Mouse (Mus musculus) lung, postnatal 0 days (tissue): ENCODE measurements around the gene Fam69a. TPM values are rescaled to one million over a fixed set of nuclear protein-coding genes. Genes with fewer than 3 reads are reported as not detected.

Source experiments
- ATAC-seq: fragments of 200-750 bp; cut with Nextera tagmentation; 2 replicates; pipeline ENCODE4 v1.8.0; 2017; ENCODE audit warnings: moderate library complexity
- DNase-seq: peaks from one replicate; pipeline ENCODE4 v3.0.0-alpha.2; 2016; ENCODE audit warnings: low spot score
- H3K27ac ChIP-seq: fragments of 300-500 bp; sonication (generic); 2 replicates; pipeline ENCODE4 v1.5.1; 2014; ENCODE audit warnings: antibody characterized with exemption, mild to moderate bottlenecking, low read length, mixed read lengths
- H3K27me3 ChIP-seq: fragments of 300-500 bp; sonication (generic); replicated peaks from 2 replicates; pipeline ENCODE4 v1.6.1; 2014; ENCODE audit warnings: low read length, mixed read lengths; ENCODE audit not compliant: insufficient read depth
- H3K36me3 ChIP-seq: fragments of 300-500 bp; sonication (generic); 2 replicates; pipeline ENCODE4 v1.6.1; 2014; ENCODE audit warnings: low read length, mixed read lengths; ENCODE audit not compliant: insufficient read depth
- H3K4me1 ChIP-seq: fragments of 300-500 bp; sonication (generic); 2 replicates; pipeline ENCODE4 v1.6.1; 2014; ENCODE audit warnings: antibody characterized with exemption, low read depth, low read length, mixed read lengths; ENCODE audit not compliant: insufficient read depth
- H3K4me2 ChIP-seq: fragments of 300-500 bp; sonication (generic); replicated peaks from 2 replicates; pipeline ENCODE4 v1.6.1; 2014; ENCODE audit warnings: low read depth, mild to moderate bottlenecking, low read length, moderate library complexity, mixed read lengths
- H3K4me3 ChIP-seq: fragments of 300-500 bp; sonication (generic); 2 replicates; pipeline ENCODE4 v1.5.1; 2014; ENCODE audit warnings: low read depth, low read length
- H3K9ac ChIP-seq: fragments of 300-500 bp; sonication (generic); replicated peaks from 2 replicates; pipeline ENCODE4 v1.6.1; 2014; ENCODE audit warnings: low read depth, mild to moderate bottlenecking
- H3K9me3 ChIP-seq: fragments of 300-500 bp; sonication (generic); 2 replicates; pipeline ENCODE4 v1.6.1; 2016; ENCODE audit warnings: low read length, mixed read lengths
- CTCF ChIP-seq: IDR thresholded peaks from 2 replicates; pipeline ENCODE4 v1.5.1; 2016; ENCODE audit warnings: antibody characterized with exemption, mild to moderate bottlenecking
- EP300 ChIP-seq: IDR thresholded peaks from 2 replicates; pipeline ENCODE4 v1.6.1; 2016; ENCODE audit warnings: antibody characterized with exemption, mild to moderate bottlenecking, control low read depth
- WGBS: fragments of 180-500 bp; shearing (Covaris S2); extraction: QIAGEN DNeasy Blood & Tissue Kit; methylation state at CpG from one replicate; pipeline ENCODE4 v1.1.7; 2014; 5-methylcytosine and 5-hydroxymethylcytosine counted together
- polyA plus RNA-seq: library from polyadenylated mRNA; unstranded; fragments of >200 nt; fragmentation: Nextera tagmentation; extraction: Ambion mirVana; gene quantifications from 2 replicates; pipeline ENCODE4 v1.2.1, GENCODE M21; 2015

Gene Fam69a
- polyA plus RNA-seq, 1 experiment from 2014 or later = 33.9 TPM

DNA sequence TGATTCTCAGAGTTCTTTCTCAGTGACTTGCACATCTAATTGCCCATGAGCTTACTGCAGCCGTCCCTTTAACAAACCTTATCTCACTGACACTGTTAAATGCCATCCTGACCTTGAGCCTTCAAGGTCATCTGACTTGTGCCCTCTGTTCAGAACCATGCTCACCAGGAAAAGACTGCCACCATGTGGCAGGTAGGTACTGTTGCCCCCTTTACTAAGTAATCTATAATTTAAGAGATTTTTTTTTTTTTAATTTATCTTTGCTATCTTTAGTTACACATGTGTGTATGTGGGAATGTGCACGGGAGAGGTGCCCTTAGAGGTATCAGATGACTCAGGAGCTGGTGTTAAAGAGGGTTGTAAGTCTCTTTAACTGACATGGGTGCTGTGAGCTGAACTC, 18.2 kb upstream of the Fam69a start:
- Histone ChIP-seq H3K4me1 (no peaks in the 10 kb centered on the region), H3K27ac (no peak overlapping the region), H3K36me3 (no peaks in the 10 kb centered on the region), H3K9ac (no peak overlapping the region), H3K4me3 (no peak overlapping the region), H3K9me3 (no peaks in the 10 kb centered on the region), H3K27me3 (no peaks in the 10 kb centered on the region), H3K4me2 (no peak overlapping the region)
- ATAC-seq (0 out of 2 replicates have a peak, but pooled peaks have one; percentile 11), DNase-seq (peak; percentile 53)
- 32% methylated on average over 2 of the region's 2 CpGs for WGBS
- peak; percentile 67 for TF ChIP-seq CTCF
- no peak for TF ChIP-seq EP300

DNA sequence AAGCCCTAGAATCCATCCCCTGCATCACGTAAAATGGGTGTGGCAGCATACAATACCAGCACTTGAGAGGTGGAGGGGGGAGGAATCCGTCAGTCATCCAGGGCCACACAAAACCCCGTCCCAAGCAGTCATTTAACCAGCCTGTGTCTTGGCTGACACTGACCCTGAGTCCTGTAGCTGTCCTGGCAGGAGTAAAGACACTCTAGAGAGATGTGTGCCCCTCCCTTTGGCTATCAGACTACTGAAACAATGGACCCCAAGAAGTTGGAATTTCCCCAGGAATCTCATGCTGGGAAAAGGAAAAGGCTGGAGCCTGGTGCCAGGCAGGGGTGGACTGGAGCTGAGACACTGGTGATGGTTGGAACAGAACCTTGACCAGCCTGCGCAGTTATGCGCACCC, 15.8 kb upstream of the Fam69a start:
- DNase-seq (no peak), ATAC-seq (no peak)
- H3K4me3 ChIP-seq = no peak overlapping the region
- H3K4me2 ChIP-seq = no peak overlapping the region
- no peak overlapping the region for H3K9ac ChIP-seq
- no peaks in the 10 kb centered on the region for H3K4me1 ChIP-seq
- TF ChIP-seq EP300 = no peak
- no peak for TF ChIP-seq CTCF
- H3K27me3 ChIP-seq = no peaks in the 10 kb centered on the region
- no peaks in the 10 kb centered on the region for H3K36me3 ChIP-seq
- WGBS = 51% methylated on average over 5 of the region's 5 CpGs
- H3K9me3 ChIP-seq = no peaks in the 10 kb centered on the region
- no peak overlapping the region for H3K27ac ChIP-seq

DNA sequence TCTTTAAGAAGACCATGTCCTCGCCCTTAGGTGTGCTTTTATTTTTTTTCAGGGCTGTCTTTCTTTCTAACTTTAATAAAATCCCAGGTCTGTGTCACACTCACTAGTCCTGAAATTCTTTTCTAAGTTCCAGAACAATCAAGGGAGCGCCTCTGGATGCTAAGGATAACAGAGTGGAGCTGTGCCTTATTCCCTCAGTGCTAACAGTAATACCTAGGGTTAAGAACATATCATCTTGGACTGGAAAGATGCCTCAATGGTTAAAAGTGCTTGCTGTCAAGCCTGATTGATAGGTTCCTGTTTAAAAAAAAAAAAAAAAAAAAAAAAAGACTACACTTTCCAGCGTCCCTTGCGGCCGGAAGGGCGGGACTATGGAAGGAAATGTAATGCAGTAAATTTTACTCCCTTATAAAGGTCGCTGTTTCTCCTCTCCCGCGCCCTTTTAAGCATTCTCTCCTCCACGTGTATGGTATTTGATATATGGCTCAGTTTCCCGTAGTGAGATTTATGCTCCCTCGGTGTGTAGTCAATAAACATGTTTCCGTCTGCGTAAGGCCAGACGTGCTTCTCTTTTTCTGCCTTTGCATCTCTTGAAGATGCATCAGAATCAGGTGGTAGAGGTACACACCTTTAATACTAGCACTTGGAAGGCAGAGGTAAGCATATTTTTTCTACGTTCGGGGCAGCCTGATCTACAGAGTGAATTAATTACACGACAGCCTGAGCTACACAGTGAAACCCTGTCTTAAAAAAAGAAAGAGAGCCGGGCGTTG, 14.1 kb upstream of the Fam69a start:
- Histone ChIP-seq H3K4me1 (no peaks in the 10 kb centered on the region), H3K36me3 (no peaks in the 10 kb centered on the region), H3K27me3 (no peaks in the 10 kb centered on the region), H3K9me3 (no peaks in the 10 kb centered on the region), H3K4me2 (peak overlapping the region; percentile 61), H3K27ac (no peak overlapping the region), H3K9ac (peak overlapping the region; percentile 33; the same call in 1 of the 2 replicates), H3K4me3 (peak overlapping the region; percentile 47)
- TF ChIP-seq CTCF = no peak
- TF ChIP-seq EP300 = peak; percentile 40; the same call in 1 of the 2 replicates
- DNase-seq (peak; percentile 83), ATAC-seq (peak; percentile 69)
- 14% methylated on average over 20 of the region's 20 CpGs for WGBS

DNA sequence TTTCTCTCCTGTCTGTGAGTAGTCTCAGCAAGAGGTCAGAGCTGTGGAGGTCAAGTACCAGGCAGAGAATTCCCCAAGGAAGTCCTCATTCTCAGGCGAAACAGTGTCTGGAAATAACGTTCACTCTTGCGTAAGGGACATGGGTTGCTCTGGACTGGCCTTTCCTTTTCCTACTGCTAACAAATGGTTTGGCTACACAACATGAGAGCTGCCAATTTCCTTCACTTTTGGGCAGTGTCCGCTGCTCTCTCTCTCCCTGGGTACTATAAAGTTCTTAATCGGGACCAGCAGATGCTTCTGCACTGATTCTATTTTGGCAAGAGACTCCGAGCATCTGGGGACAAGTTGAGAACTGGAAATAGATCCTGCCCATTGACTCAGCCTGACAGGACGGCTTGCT, 10.8 kb upstream of the Fam69a start:
- DNase-seq = peak; percentile 46
- no peaks in the 10 kb centered on the region for H3K27me3 ChIP-seq

DNA sequence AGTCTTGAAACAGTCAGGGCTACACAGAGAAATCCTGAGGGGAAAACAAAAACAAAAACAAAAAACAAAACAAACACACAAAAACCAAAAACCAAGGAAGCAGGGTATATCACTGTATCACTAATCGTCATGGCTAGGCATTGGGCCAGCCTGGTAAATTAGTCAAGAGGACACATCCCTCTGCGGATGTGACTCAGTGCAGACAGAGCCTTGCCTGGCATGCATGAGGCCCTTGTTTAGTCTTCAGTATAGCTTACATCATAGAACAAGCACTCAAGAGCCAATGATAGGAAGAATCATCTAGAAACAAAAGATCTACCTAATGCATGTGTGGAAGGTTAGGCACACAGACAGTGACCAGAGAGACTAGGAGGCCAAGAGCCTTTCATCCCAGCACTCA, 9.1 kb upstream of the Fam69a start:
- H3K4me3 ChIP-seq = no peak overlapping the region

More for the DNA sequence above, 10.8 kb upstream of the Fam69a start:
- H3K4me2 ChIP-seq = no peak overlapping the region
- 42% methylated on average over 7 of the region's 7 CpGs for WGBS
- peak; percentile 50 for ATAC-seq
- H3K9ac ChIP-seq = no peak overlapping the region
- H3K9me3 ChIP-seq = no peaks in the 10 kb centered on the region
- TF ChIP-seq EP300 = no peak
- no peak for TF ChIP-seq CTCF
- no peak overlapping the region for H3K4me3 ChIP-seq
- H3K36me3 ChIP-seq = no peaks in the 10 kb centered on the region
- H3K27ac ChIP-seq = no peak overlapping the region
- H3K4me1 ChIP-seq = no peaks in the 10 kb centered on the region

DNA sequence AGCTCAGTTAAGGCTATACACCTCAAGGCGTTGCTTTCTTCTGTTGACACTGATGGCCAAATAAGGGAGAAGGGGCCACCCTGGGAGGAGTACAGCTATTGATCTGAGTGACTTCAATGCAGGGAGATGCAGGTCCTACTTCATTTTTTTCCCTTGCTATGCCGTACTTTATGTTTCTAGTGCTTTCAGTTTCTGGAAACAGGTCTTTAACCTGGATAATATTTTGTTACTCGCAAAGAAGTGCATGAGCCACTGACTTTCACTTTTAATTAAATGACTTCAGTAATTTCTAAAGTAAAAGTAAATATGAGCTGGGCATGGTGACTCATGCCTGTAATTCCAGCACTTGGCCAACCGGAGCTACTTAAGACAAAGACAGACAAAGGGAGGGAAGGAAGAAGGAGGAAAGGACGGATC, 958 bp upstream of the Fam69a start:
- WGBS = 3% methylated on average over 5 of the region's 5 CpGs
- no peak for ATAC-seq

More for the DNA sequence above, 9.1 kb upstream of the Fam69a start:
- H3K9me3 ChIP-seq = no peaks in the 10 kb centered on the region
- H3K9ac ChIP-seq = no peak overlapping the region
- DNase-seq = no peak
- TF ChIP-seq EP300 (no peak), CTCF (no peak)
- peak; percentile 38; the same call in 1 of the 2 replicates for ATAC-seq
- H3K4me1 ChIP-seq = no peaks in the 10 kb centered on the region
- H3K4me2 ChIP-seq = no peak overlapping the region
- H3K27ac ChIP-seq = no peak overlapping the region
- H3K27me3 ChIP-seq = no peaks in the 10 kb centered on the region
- H3K36me3 ChIP-seq = no peaks in the 10 kb centered on the region
- WGBS = 67% methylated on average over 2 of the region's 2 CpGs

More for the DNA sequence above, 958 bp upstream of the Fam69a start:
- no peaks in the 10 kb centered on the region for H3K9me3 ChIP-seq
- H3K4me2 ChIP-seq = peak overlapping the region; percentile 89
- TF ChIP-seq CTCF = peak; percentile 9; the same call in 1 of the 2 replicates
- TF ChIP-seq EP300 = no peak
- peak; percentile 83 for DNase-seq
- no peaks in the 10 kb centered on the region for H3K36me3 ChIP-seq
- H3K4me3 ChIP-seq = peak overlapping the region; percentile 82
- H3K27ac ChIP-seq = peak overlapping the region; percentile 88
- H3K9ac ChIP-seq = peak overlapping the region; percentile 52; the same call in 1 of the 2 replicates
- H3K4me1 ChIP-seq = no peaks in the 10 kb centered on the region
- H3K27me3 ChIP-seq = no peaks in the 10 kb centered on the region
